Mouse (Mus musculus) stomach, postnatal 0 days (tissue): ENCODE measurements around the gene Ctcf. TPM values are rescaled to one million over a fixed set of nuclear protein-coding genes. Genes with fewer than 3 reads are reported as not detected.

Source experiments
- ATAC-seq: fragments of 200-750 bp; cut with Nextera tagmentation; 2 replicates; pipeline ENCODE4 v1.8.0; 2017; ENCODE audit not compliant: low FRiP score, low TSS enrichment
- DNase-seq: peaks from one replicate; pipeline ENCODE4 v3.0.0-alpha.2; 2016; ENCODE audit warnings: low spot score
- H3K27ac ChIP-seq: fragments of 300-500 bp; sonication (generic); replicated peaks from 2 replicates; pipeline ENCODE4 v1.5.1; 2014; ENCODE audit warnings: mild to moderate bottlenecking, control low read depth
- H3K27me3 ChIP-seq: fragments of 300-500 bp; sonication (generic); 2 replicates; pipeline ENCODE4 v1.6.1; 2014; ENCODE audit warnings: low read length; ENCODE audit not compliant: control insufficient read depth, insufficient read depth
- H3K36me3 ChIP-seq: fragments of 300-500 bp; sonication (generic); 2 replicates; pipeline ENCODE4 v1.6.1; 2014; ENCODE audit warnings: low read length, mixed read lengths; ENCODE audit not compliant: control insufficient read depth, insufficient read depth
- H3K4me1 ChIP-seq: fragments of 300-500 bp; sonication (generic); replicated peaks from 2 replicates; pipeline ENCODE4 v1.6.1; 2014; ENCODE audit warnings: antibody characterized with exemption; ENCODE audit not compliant: control insufficient read depth, insufficient read depth
- H3K4me2 ChIP-seq: fragments of 300-500 bp; sonication (generic); replicated peaks from 2 replicates; pipeline ENCODE4 v1.6.1; 2014; ENCODE audit warnings: low read depth, mild to moderate bottlenecking, control low read depth, moderate library complexity
- H3K4me3 ChIP-seq: fragments of 300-500 bp; sonication (generic); 2 replicates; pipeline ENCODE4 v1.5.1; 2014; ENCODE audit warnings: low read depth, low read length, control low read depth
- H3K9ac ChIP-seq: fragments of 300-500 bp; sonication (generic); 2 replicates; pipeline ENCODE4 v1.6.1; 2014; ENCODE audit warnings: mild to moderate bottlenecking, low read length, control low read depth, mixed read lengths
- H3K9me3 ChIP-seq: fragments of 300-500 bp; sonication (generic); 2 replicates; pipeline ENCODE4 v1.6.1; 2016; ENCODE audit warnings: low read length; ENCODE audit not compliant: control insufficient read depth
- CTCF ChIP-seq: IDR thresholded peaks from 2 replicates; pipeline ENCODE4 v1.5.1; 2016; ENCODE audit warnings: antibody characterized with exemption, low read depth, mild to moderate bottlenecking, moderate library complexity
- EP300 ChIP-seq: optimal IDR thresholded peaks from 2 replicates; pipeline ENCODE3; 2016; ENCODE audit warnings: antibody characterized with exemption
- WGBS: fragments of 180-500 bp; shearing (Covaris S2); extraction: QIAGEN DNeasy Blood & Tissue Kit; methylation state at CpG from one replicate; pipeline ENCODE4 v1.1.7; 2014; 5-methylcytosine and 5-hydroxymethylcytosine counted together
- microRNA counts: library from miRNA; unstranded; fragments of <30 nt; microRNA quantifications from one replicate; lab custom pipeline; 2015
- microRNA-seq: library from miRNA; unstranded; fragments of <30 nt; microRNA quantifications from one replicate; pipeline ENCODE4, GENCODE M21; 2016
- polyA plus RNA-seq: library from polyadenylated mRNA; unstranded; fragments of >200 nt; fragmentation: Nextera tagmentation; extraction: Ambion mirVana; gene quantifications from 2 replicates; pipeline ENCODE4 v1.2.1, GENCODE M21; 2015

Ctcf gene
- polyA plus RNA-seq, 1 experiment from 2014 or later: 56.6 TPM

GRCm38 (mm10) chr8:105716302-105716945, 80.1 kb downstream of the Ctcf start:
- Histone ChIP-seq H3K4me1 (no peaks in the 10 kb centered on the region), H3K27me3 (no peaks in the 10 kb centered on the region), H3K4me3 (no peak overlapping the region), H3K9me3 (no peaks in the 10 kb centered on the region), H3K4me2 (no peak overlapping the region), H3K9ac (no peak overlapping the region), H3K36me3 (peaks cover 5% of the 10 kb centered on the region; the same call in 1 of the 2 replicates), H3K27ac (no peak overlapping the region)
- 92% methylated on average over 15 of the region's 15 CpGs for WGBS
- ATAC-seq (0 out of 2 replicates have a peak, but pooled peaks have one; percentile 25), DNase-seq (no peak)
- TF ChIP-seq EP300: no peak
- peak; percentile 40; the same call in 1 of the 2 replicates for TF ChIP-seq CTCF

GRCm38 (mm10) chr8:105719637-105720036, 83.3 kb downstream of the Ctcf start:
- Histone ChIP-seq H3K27me3 (no peaks in the 10 kb centered on the region), H3K9ac (no peak overlapping the region), H3K4me1 (no peaks in the 10 kb centered on the region), H3K27ac (no peak overlapping the region), H3K4me2 (no peak overlapping the region), H3K36me3 (peaks cover 5% of the 10 kb centered on the region; the same call in 1 of the 2 replicates), H3K4me3 (no peak overlapping the region), H3K9me3 (no peaks in the 10 kb centered on the region)
- ATAC-seq (no peak), DNase-seq (no peak)
- TF ChIP-seq EP300 (no peak), CTCF (no peak)
- WGBS: 93% methylated on average over 4 of the region's 4 CpGs

DNA sequence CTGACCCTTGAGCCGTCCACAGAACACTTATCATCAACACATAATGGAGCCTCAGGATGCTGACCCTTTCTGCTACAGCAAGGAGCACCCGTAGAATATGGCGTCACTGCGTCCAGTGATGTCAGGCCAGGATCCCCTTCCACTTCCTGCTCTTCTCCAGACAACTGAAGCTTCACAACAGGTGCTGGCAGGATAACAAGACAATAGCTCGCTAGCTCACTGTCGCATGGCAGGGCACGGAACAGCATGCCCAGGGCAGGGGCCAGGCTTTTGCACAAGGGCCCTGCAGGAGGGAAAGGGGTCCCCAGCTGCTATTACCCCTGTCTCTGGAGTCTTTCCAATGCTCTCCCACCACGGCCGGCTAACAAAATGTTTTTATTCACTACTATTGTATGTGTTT, 86.5 kb downstream of the Ctcf start:
- ATAC-seq (no peak), DNase-seq (no peak)
- Histone ChIP-seq H3K9me3 (no peaks in the 10 kb centered on the region), H3K27me3 (no peaks in the 10 kb centered on the region), H3K9ac (no peak overlapping the region), H3K36me3 (no peaks in the 10 kb centered on the region), H3K4me2 (no peak overlapping the region), H3K27ac (no peak overlapping the region), H3K4me1 (no peaks in the 10 kb centered on the region), H3K4me3 (no peak overlapping the region)
- 91% methylated on average over 9 of the region's 9 CpGs for WGBS
- no peak for TF ChIP-seq EP300
- no peak for TF ChIP-seq CTCF

DNA sequence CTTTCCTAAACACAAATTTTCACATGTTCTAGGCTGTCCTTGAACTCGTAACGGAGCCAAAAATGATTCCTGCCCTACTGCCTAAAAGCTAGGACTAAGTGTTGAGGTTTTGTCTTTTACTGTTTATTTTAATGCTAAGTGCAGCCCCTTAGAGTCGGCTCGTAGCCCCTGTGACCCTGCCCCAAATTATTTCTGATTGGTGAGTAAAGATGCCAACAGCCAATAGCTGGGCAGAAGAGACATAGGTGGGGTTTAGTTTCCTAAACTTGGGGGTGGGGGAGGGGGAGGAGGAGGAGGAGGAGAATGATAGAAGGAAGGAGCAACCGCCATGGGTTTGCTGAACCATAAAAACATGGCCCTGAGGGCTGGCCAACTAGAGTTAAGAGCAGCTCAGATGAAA, 89.4 kb downstream of the Ctcf start:
- TF ChIP-seq EP300 (no peak), CTCF (no peak)
- ATAC-seq: no peak
- H3K4me2 ChIP-seq: no peak overlapping the region

DNA sequence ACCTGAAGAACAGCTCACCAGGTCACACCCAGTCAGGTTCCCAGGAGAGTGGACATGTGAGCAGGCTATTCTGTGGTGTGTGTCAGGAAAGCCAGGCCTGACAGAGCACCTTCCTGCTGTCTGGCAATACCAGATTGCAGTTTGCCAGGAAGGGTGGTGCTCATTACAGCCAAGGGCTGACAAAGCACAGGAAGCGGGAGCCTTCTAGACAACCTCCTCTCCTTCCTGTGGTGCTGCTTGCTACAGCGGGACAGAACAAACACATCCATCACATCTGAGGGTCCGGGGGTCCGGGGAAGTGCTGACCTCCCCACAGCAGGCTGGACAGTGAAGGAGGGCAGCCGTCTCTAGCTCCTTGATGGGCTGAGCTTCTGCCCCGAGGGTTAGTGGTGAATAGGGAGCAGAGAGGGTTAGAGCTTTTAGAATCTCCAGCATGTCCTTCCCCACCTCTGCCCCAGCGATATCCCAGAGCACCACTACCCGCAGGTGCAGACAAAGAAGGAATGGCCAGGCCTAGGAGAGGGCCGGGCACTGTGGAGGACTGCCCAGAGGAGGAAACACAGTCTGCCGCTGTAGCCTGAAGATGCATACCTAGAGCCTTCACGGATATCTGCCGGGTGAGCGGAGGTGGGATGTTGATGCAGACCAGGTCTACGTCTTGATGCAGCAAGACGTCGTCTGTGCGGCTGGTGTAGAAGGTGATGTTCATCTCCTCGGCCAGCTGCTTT, 91.2 kb downstream of the Ctcf start:
- DNase-seq (no peak), ATAC-seq (peak; percentile 83)
- peak overlapping the region; percentile 73 for H3K27ac ChIP-seq

More for the DNA sequence above, 89.4 kb downstream of the Ctcf start:
- no peaks in the 10 kb centered on the region for H3K36me3 ChIP-seq
- H3K4me3 ChIP-seq: no peak overlapping the region
- no peak overlapping the region for H3K27ac ChIP-seq
- no peaks in the 10 kb centered on the region for H3K9me3 ChIP-seq
- no peaks in the 10 kb centered on the region for H3K27me3 ChIP-seq
- WGBS: 74% methylated on average over 5 of the region's 5 CpGs
- no peaks in the 10 kb centered on the region for H3K4me1 ChIP-seq
- DNase-seq: no peak
- no peak overlapping the region for H3K9ac ChIP-seq

DNA sequence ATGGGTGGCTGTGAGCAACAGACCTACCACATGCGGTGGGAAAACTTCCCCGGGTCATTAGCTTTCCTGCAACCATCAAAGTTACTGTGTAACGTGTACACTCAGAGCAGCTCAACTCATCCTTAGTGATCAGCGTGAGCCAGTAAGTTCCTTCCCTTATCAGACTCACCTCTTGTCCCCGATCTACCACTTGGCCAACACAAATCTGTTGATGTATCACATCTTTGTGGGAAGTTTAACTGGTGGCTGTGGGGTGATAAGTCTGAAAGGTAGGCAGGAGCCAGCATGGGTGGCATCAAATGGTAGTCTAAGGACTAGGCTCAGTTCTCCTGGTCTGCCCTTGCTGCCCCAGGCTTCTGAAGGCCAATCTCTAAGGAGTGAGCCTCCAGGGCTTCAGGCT, 95.8 kb downstream of the Ctcf start:
- WGBS: 95% methylated on average over 5 of the region's 5 CpGs
- H3K4me1 ChIP-seq: no peaks in the 10 kb centered on the region
- H3K27me3 ChIP-seq: no peaks in the 10 kb centered on the region
- no peaks in the 10 kb centered on the region for H3K36me3 ChIP-seq
- DNase-seq (no peak), ATAC-seq (no peak)
- H3K4me3 ChIP-seq: no peak overlapping the region
- no peak overlapping the region for H3K9ac ChIP-seq
- no peak for TF ChIP-seq EP300
- no peak for TF ChIP-seq CTCF
- H3K9me3 ChIP-seq: no peaks in the 10 kb centered on the region
- no peak overlapping the region for H3K27ac ChIP-seq
- no peak overlapping the region for H3K4me2 ChIP-seq

More for the DNA sequence above, 91.2 kb downstream of the Ctcf start:
- TF ChIP-seq CTCF (no peak), EP300 (no peak)
- WGBS: 80% methylated on average over 18 of the region's 18 CpGs
- H3K4me3 ChIP-seq: no peak overlapping the region
- H3K4me2 ChIP-seq: no peak overlapping the region
- no peak overlapping the region for H3K9ac ChIP-seq
- no peaks in the 10 kb centered on the region for H3K4me1 ChIP-seq
- H3K36me3 ChIP-seq: no peaks in the 10 kb centered on the region
- H3K9me3 ChIP-seq: no peaks in the 10 kb centered on the region
- H3K27me3 ChIP-seq: no peaks in the 10 kb centered on the region

MicroRNAs within 50 kb of the gene (microRNA counts, 519-probe panel; counts per million panel counts)
- not detected for microRNA mmu-miR-1966 (lab: Ali Mortazavi, UCI)

Small RNAs within 50 kb of the gene (microRNA-seq; reads per million reads assigned to microRNA genes)
- not detected for gene Mir1966

Other genes starting within 250 kb of the Ctcf start
- gene Kctd19, start 223.1 kb upstream of the Ctcf start, polyA plus RNA-seq: not detected in 2 replicates
- gene Lrrc36, start 223.0 kb upstream of the Ctcf start, polyA plus RNA-seq: 0.08 and 0.19 TPM in 2 replicates
- 89.9 and 99.8 TPM in 2 replicates for gene Tppp3, start 165.0 kb upstream of the Ctcf start, polyA plus RNA-seq
- 15.6 and 17.2 TPM in 2 replicates for gene Zdhhc1, start 139.7 kb upstream of the Ctcf start, polyA plus RNA-seq
- gene Hsd11b2, start 117.8 kb upstream of the Ctcf start, polyA plus RNA-seq: 2.5 and 2.8 TPM in 2 replicates
- 96.2 and 101 TPM in 2 replicates for gene Atp6v0d1, start 70.5 kb upstream of the Ctcf start, polyA plus RNA-seq
- gene Ripor1, start 31.3 kb upstream of the Ctcf start, polyA plus RNA-seq: 8.9 and 9.3 TPM in 2 replicates
- 0.45 and 0.98 TPM in 2 replicates for gene Agrp, start 825 bp downstream of the Ctcf start, polyA plus RNA-seq
- 0.58 and 0.61 TPM in 2 replicates for gene Carmil2, start 49.7 kb downstream of the Ctcf start, polyA plus RNA-seq
- 26.7 and 30.7 TPM in 2 replicates for gene Acd, start 64.5 kb downstream of the Ctcf start, polyA plus RNA-seq
- 12.4 and 13.0 TPM in 2 replicates for gene Pard6a, start 64.6 kb downstream of the Ctcf start, polyA plus RNA-seq
- gene 4933405L10Rik, start 71.1 kb downstream of the Ctcf start, polyA plus RNA-seq: 0.08 and 0.13 TPM in 2 replicates
- 5.4 and 5.8 TPM in 2 replicates for gene Enkd1, start 71.6 kb downstream of the Ctcf start, polyA plus RNA-seq
- gene Gfod2, start 122.1 kb downstream of the Ctcf start, polyA plus RNA-seq: 14.5 and 16.9 TPM in 2 replicates
- gene Ranbp10, start 190.8 kb downstream of the Ctcf start, polyA plus RNA-seq: 7.1 TPM in 2 replicates
- not detected in 2 replicates for gene Tsnaxip1, start 191.2 kb downstream of the Ctcf start, polyA plus RNA-seq
- 14.2 and 15.1 TPM in 2 replicates for gene Cenpt, start 216.7 kb downstream of the Ctcf start, polyA plus RNA-seq
- 36.8 and 37.8 TPM in 2 replicates for gene Thap11, start 218.6 kb downstream of the Ctcf start, polyA plus RNA-seq
- gene Nutf2, start 224.0 kb downstream of the Ctcf start, polyA plus RNA-seq: 83.5 and 103 TPM in 2 replicates
- 13.7 and 14.8 TPM in 2 replicates for gene Edc4, start 244.3 kb downstream of the Ctcf start, polyA plus RNA-seq